Mouse (Mus musculus) G1E (cell line): Measurements from ENCODE around the gene Erc2.

Experiments used
- CTCF ChIP-seq: IDR thresholded peaks from 2 replicates; pipeline ENCODE4 v1.5.1; 2012; ENCODE audit warnings: low read depth, low read length, inconsistent platforms, mixed read lengths
- GATA1 ChIP-seq: IDR thresholded peaks from 2 replicates; pipeline ENCODE4 v1.6.1; 2012; ENCODE audit warnings: borderline replicate concordance, low read length, inconsistent platforms, mixed read lengths
- POLR2AphosphoS5 ChIP-seq: IDR thresholded peaks from 2 replicates; pipeline ENCODE4 v1.6.1; 2012; ENCODE audit warnings: low read depth, low read length, inconsistent platforms; ENCODE audit not compliant: insufficient replicate concordance
- TAL1 ChIP-seq: conservative IDR thresholded peaks from 2 replicates; pipeline ENCODE4 v1.6.1; 2012; ENCODE audit warnings: low read depth, low read length, inconsistent platforms, mixed read lengths

DNA sequence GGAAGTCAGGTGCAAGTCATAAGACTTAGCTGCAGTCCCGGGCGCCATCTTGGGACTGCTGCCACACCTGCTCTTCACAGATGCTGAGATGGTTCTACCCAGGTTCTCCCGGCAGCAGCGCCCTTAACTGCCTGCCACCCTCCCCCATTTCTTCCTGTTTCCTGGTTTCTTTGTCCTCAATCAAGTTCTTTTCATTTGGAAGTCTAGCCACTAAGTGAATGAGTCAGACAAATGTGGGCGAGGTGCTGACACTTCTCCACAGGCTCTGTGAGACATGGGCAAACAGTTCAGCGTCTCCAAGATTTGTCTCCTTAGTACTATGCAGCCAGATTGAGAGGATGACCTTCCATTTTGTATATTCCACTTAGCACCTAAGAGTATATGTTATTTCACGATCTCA is 30.1 kb upstream of the Erc2 start:
- no peak for TF ChIP-seq TAL1
- TF ChIP-seq GATA1 = no peak
- TF ChIP-seq CTCF = no peak
- TF ChIP-seq POLR2AphosphoS5 = no peak
